Mouse (Mus musculus) midbrain, postnatal 0 days (tissue): ENCODE measurements around the gene Slc46a1. TPM values are rescaled to one million over a fixed set of nuclear protein-coding genes. Genes with fewer than 3 reads are reported as not detected.

ENCODE experiments used
- ATAC-seq: fragments of 200-750 bp; cut with Nextera tagmentation; 2 replicates; pipeline ENCODE4 v1.8.0; 2017; ENCODE audit warnings: moderate number of reproducible peaks, mild to moderate bottlenecking, moderate TSS enrichment, moderate library complexity; ENCODE audit not compliant: low FRiP score
- DNase-seq: peaks from one replicate; pipeline ENCODE4 v3.0.0-alpha.2; 2015; ENCODE audit warnings: low spot score
- H3K27ac ChIP-seq: fragments of 300-500 bp; sonication (generic); 2 replicates; pipeline ENCODE4 v1.5.1; 2014; ENCODE audit warnings: low read depth, mild to moderate bottlenecking, low read length, mixed read lengths
- H3K27me3 ChIP-seq: fragments of 300-500 bp; sonication (generic); 2 replicates; pipeline ENCODE4 v1.6.1; 2014; ENCODE audit warnings: low read length, control low read depth, mixed read lengths; ENCODE audit not compliant: insufficient read depth
- H3K36me3 ChIP-seq: fragments of 300-500 bp; sonication (generic); 2 replicates; pipeline ENCODE4 v1.6.1; 2014; ENCODE audit warnings: low read length, control low read depth, mixed read lengths; ENCODE audit not compliant: insufficient read depth
- H3K4me1 ChIP-seq: fragments of 300-500 bp; sonication (generic); 2 replicates; pipeline ENCODE4 v1.6.1; 2014; ENCODE audit warnings: mild to moderate bottlenecking, control low read depth, antibody characterized with exemption, low read length, mixed read lengths; ENCODE audit not compliant: insufficient read depth
- H3K4me2 ChIP-seq: fragments of 300-500 bp; sonication (generic); 2 replicates; pipeline ENCODE4 v1.6.1; 2014; ENCODE audit warnings: low read depth, mild to moderate bottlenecking, low read length, mixed read lengths; ENCODE audit not compliant: poor library complexity, severe bottlenecking
- H3K4me3 ChIP-seq: fragments of 300-500 bp; sonication (generic); 2 replicates; pipeline ENCODE4 v1.5.1; 2014; ENCODE audit warnings: low read depth, mild to moderate bottlenecking, low read length, moderate library complexity
- H3K9ac ChIP-seq: fragments of 300-500 bp; sonication (generic); replicated peaks from 2 replicates; pipeline ENCODE4 v1.6.1; 2014; ENCODE audit warnings: mild to moderate bottlenecking, low read length, moderate library complexity, mixed read lengths; ENCODE audit not compliant: poor library complexity, severe bottlenecking
- H3K9me3 ChIP-seq: fragments of 300-500 bp; sonication (generic); 2 replicates; pipeline ENCODE4 v1.6.1; 2016; ENCODE audit warnings: low read length, control low read depth
- CTCF ChIP-seq: IDR thresholded peaks from 2 replicates; pipeline ENCODE4 v1.5.1; 2016; ENCODE audit warnings: antibody characterized with exemption, mild to moderate bottlenecking
- WGBS: fragments of 180-500 bp; shearing (Covaris S2); extraction: QIAGEN DNeasy Blood & Tissue Kit; methylation state at CpG from one replicate; pipeline ENCODE4 v1.1.7; 2014; 5-methylcytosine and 5-hydroxymethylcytosine counted together
- polyA plus RNA-seq: library from polyadenylated mRNA; unstranded; fragments of >200 nt; fragmentation: Nextera tagmentation; extraction: Ambion mirVana; gene quantifications from 2 replicates; pipeline ENCODE4 v1.2.1, GENCODE M21; 2015
- total RNA-seq: library from RNA; depleted of rRNA; stranded (reverse); fragments of >200 nt; gene quantifications from 2 replicates; pipeline ENCODE4 v1.2.3, GENCODE M21; 2014

The Slc46a1 gene
- total and polyA plus RNA-seq, 2 experiments from 2014 or later: 17.5 to 19.1 TPM

DNA sequence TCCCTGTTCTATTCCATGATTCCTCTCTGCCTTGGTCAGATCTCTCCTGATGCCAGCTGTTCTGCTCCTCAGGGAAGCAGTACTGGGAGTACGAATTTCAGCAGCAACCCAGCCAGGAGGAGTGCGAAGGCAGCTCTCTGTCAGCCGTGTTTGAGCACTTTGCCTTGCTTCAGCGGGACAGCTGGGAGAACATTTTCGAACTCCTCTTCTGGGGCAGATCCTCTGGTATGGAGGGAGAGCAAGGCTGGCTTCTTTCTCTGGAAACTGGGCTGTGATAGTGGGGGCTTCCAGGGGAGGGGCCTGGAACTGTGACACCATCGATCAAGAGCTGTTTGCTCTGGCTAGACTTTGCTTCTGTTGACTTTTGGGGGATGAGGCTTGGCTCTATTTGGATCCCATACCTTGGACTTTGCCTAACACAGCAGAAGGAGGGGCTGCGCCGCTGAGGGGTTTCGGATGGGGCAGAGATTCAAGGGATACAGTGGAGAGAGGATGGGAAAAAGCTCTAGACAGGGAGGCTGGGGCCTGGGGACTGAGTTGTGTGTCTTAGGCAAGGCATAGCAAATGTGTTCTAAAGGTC is 35.2 kb downstream of the Slc46a1 start:
- Histone ChIP-seq H3K4me3 (peak overlapping the region; percentile 2; the same call in 1 of the 2 replicates), H3K36me3 (peaks cover under 1% of the 10 kb centered on the region; the same call in 1 of the 2 replicates), H3K9me3 (no peaks in the 10 kb centered on the region), H3K27ac (no peak overlapping the region), H3K9ac (no peak overlapping the region), H3K4me1 (peaks cover 3% of the 10 kb centered on the region; the same call in 1 of the 2 replicates), H3K27me3 (no peaks in the 10 kb centered on the region), H3K4me2 (peak overlapping the region; percentile 6; the same call in 1 of the 2 replicates)
- no peak for DNase-seq
- TF ChIP-seq CTCF: no peak
- ATAC-seq: no peak
- WGBS: 76% methylated on average over 9 of the region's 9 CpGs

- peaks cover 9% of the 10 kb centered on the region; the same call in 1 of the 2 replicates for H3K36me3 ChIP-seq
- H3K4me2 ChIP-seq: no peak overlapping the region
- no peaks in the 10 kb centered on the region for H3K4me1 ChIP-seq
- no peak for TF ChIP-seq CTCF
- no peak for DNase-seq
- no peaks in the 10 kb centered on the region for H3K27me3 ChIP-seq
- no peak overlapping the region for H3K4me3 ChIP-seq
- no peak overlapping the region for H3K9ac ChIP-seq
- WGBS: 86% methylated on average over 20 of the region's 20 CpGs
- no peak for ATAC-seq
- no peak overlapping the region for H3K27ac ChIP-seq
- no peaks in the 10 kb centered on the region for H3K9me3 ChIP-seq
Measured at GRCm38 (mm10) chr11:78501529-78501928, 36.0 kb downstream of the Slc46a1 start.

GRCm38 (mm10) chr11:78502909-78503650 is 37.6 kb downstream of the Slc46a1 start, which contains the start of gene Sebox:
TSS of gene Sebox (plus strand) at chr11:78503447.
- H3K4me3 ChIP-seq: no peak within 1 kb of the TSS
- H3K4me1 ChIP-seq: no peaks in the 10 kb centered on the region
- DNase-seq (no peak), ATAC-seq (no peak)
- TF ChIP-seq CTCF: no peak
- WGBS: 70% methylated on average over 7 of the region's 7 CpGs
- no peak within 1 kb of the TSS for H3K27ac ChIP-seq
- peaks cover 19% of the 10 kb centered on the region for H3K36me3 ChIP-seq
- H3K9me3 ChIP-seq: no peaks in the 10 kb centered on the region
- H3K4me2 ChIP-seq: no peak within 1 kb of the TSS
- no peak within 1 kb of the TSS for H3K9ac ChIP-seq
- H3K27me3 ChIP-seq: no peaks in the 10 kb centered on the region

GRCm38 (mm10) chr11:78505430-78505829 is 39.9 kb downstream of the Slc46a1 start:
- Histone ChIP-seq H3K27ac (no peak overlapping the region), H3K36me3 (peaks cover 23% of the 10 kb centered on the region), H3K27me3 (no peaks in the 10 kb centered on the region), H3K4me2 (no peak overlapping the region), H3K4me3 (no peak overlapping the region), H3K4me1 (no peaks in the 10 kb centered on the region), H3K9ac (no peak overlapping the region), H3K9me3 (no peaks in the 10 kb centered on the region)
- no peak for TF ChIP-seq CTCF
- whole genome bisulfite sequencing: 89% methylated on average over 3 of the region's 3 CpGs
- no peak for DNase-seq
- no peak for ATAC-seq

DNA sequence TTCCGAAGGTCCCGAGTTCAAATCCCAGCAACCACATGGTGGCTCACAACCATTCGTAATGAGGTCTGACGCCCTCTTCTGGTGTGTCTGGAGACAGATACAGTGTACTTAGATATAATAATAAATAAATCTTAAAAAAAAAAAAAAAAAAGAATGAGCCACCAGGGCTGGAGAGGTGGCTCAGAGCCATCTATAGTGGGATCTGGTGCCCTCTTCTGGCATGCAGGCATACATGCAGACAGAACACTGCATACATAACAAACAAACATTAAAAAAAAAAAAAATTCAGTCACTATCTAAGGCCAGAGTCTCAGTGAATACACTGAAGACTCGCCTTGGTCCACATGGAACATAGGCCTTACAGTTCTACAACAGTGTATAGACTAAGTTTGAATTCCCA is 43.7 kb downstream of the Slc46a1 start:
- H3K27ac ChIP-seq: no peak overlapping the region
- peak; percentile 69 for TF ChIP-seq CTCF
- H3K9ac ChIP-seq: no peak overlapping the region
- no peaks in the 10 kb centered on the region for H3K27me3 ChIP-seq
- peak; percentile 38 for DNase-seq
- peaks cover 23% of the 10 kb centered on the region for H3K36me3 ChIP-seq
- no peak overlapping the region for H3K4me2 ChIP-seq
- ATAC-seq: no peak
- 76% methylated on average over 5 of the region's 5 CpGs for WGBS
- peaks cover 6% of the 10 kb centered on the region; the same call in 1 of the 2 replicates for H3K4me1 ChIP-seq
- no peak overlapping the region for H3K4me3 ChIP-seq
- no peaks in the 10 kb centered on the region for H3K9me3 ChIP-seq
